ENCODE assay signal across 8 mouse cellular contexts in the genomic region with DNA sequence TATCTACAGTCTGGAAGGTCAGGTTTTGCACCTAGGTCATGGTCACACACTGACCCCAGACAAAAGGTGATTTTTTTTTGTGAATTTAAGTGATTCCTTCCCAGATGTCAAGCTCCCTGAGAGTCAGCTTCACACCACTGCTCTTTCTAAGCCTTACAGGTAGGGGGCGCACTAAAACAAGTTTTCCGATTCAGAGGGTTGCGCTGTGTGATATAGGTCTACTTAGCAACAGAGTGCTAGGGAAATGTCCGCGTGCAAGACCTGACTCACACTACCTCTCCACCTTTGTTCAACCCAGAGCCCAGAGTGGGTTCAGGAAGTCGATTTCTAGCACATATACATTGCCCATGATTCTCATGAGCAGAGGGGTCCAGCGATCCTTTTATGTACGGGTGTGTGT.
DNase-seq lines count a peak whose midpoint lies in the region; ATAC-seq and TF ChIP-seq lines count a peak whose summit lies in the region.

No protein-coding gene starts in this region.

- peak; percentile 75 to 93 for TF ChIP-seq CTCF in CH12.LX (conservative IDR thresholded peaks at IDR 0.05 in 1 of 2, IDR thresholded peaks at IDR 0.05 in 1 of 2; ENCODE audit: low read depth in 2 of 2, low read length in 2 of 2)

- peak; percentile 97 for TF ChIP-seq RAD21 in CH12.LX (IDR thresholded peaks at IDR 0.05; ENCODE audit: low read depth, low read length)

- H3K27me3 ChIP-seq in CH12.LX (replicated peaks): no peaks in the 10 kb centered on the region
- no peaks in the 10 kb centered on the region for H3K27me3 ChIP-seq in heart, embryonic 14.5 days (ENCODE audit: control insufficient read depth, insufficient read depth, low read length)

- no peaks in the 10 kb centered on the region for H3K36me3 ChIP-seq in CH12.LX (replicated peaks in 1 of 2; ENCODE audit: control insufficient read depth in 1 of 2, insufficient read depth in 1 of 2, low read length in 1 of 2)
- H3K36me3 ChIP-seq in heart, embryonic 14.5 days (ENCODE audit: control insufficient read depth, insufficient read depth, low read length): no peaks in the 10 kb centered on the region

- peak; percentile 79 for DNase-seq in CH12.LX (ENCODE audit: extremely low read depth)
- peak; percentile 53 for DNase-seq in NIH3T3 (ENCODE audit: low read depth)
- peak; percentile 40 to 64 for DNase-seq in cerebellum, postnatal 4 days (ENCODE audit: low spot score in 2 of 2)
- peak; percentile 54 to 71 for DNase-seq in layer of hippocampus, postnatal 10 days (ENCODE audit: low spot score in 2 of 2)
- DNase-seq in lung, postnatal 36 days: peak; percentile 57
- peak; percentile 52 for DNase-seq in right cerebral cortex, postnatal 25 days

- peak; percentile 31; the same call in 1 of the 2 replicates for ATAC-seq in heart, embryonic 14.5 days (ENCODE audit: insufficient number of reproducible peaks, insufficient read depth, low FRiP score, low read depth)
- no peak for ATAC-seq in activated CD4-positive, CD25-positive, alpha-beta regulatory T cell, adult 4 months

- WGBS in heart, embryonic 14.5 days: 9% methylated on average over 8 of the region's 8 CpGs

- H3K4me3 ChIP-seq in CH12.LX (replicated peaks in 1 of 3; ENCODE audit: low read depth in 2 of 3, low read length in 2 of 3, poor library complexity in 1 of 3): no peak overlapping the region
- H3K4me3 ChIP-seq in heart, embryonic 14.5 days (ENCODE audit: control insufficient read depth in 1 of 2, insufficient read depth in 1 of 2, low read depth in 1 of 2, low read length in 2 of 2): peak overlapping the region in 1 of 2 experiments; percentile 15; a peak in 1 of 4 replicates

- TF ChIP-seq POLR2A in CH12.LX (IDR thresholded peaks at IDR 0.05; ENCODE audit: low read depth, low read length): no peak

- H3K9me3 ChIP-seq in CH12.LX (replicated peaks; ENCODE audit: low read length): peaks cover 2% of the 10 kb centered on the region
- peaks cover 6% of the 10 kb centered on the region; the same call in 1 of the 2 replicates for H3K9me3 ChIP-seq in heart, embryonic 14.5 days (ENCODE audit: control insufficient read depth, low read length)

- no peak for TF ChIP-seq EP300 in CH12.LX (IDR thresholded peaks at IDR 0.05; ENCODE audit: low read length)

- H3K27ac ChIP-seq in CH12.LX (ENCODE audit: insufficient read depth, low read depth): no peak overlapping the region
- no peak overlapping the region for H3K27ac ChIP-seq in heart, embryonic 14.5 days (replicated peaks in 1 of 2; ENCODE audit: control insufficient read depth in 1 of 2, insufficient read depth in 1 of 2, low read depth in 2 of 2, low read length in 2 of 2)

- H3K4me2 ChIP-seq in CH12.LX (ENCODE audit: insufficient read depth, low read depth, poor library complexity, severe bottlenecking): peak overlapping the region; percentile 25; the same call in 1 of the 2 replicates
- H3K4me2 ChIP-seq in heart, embryonic 14.5 days (ENCODE audit: low read length): peak overlapping the region; percentile 53

- in situ Hi-C loops in CH12.LX (cut with MboI; ENCODE audit: low pct_ligation_motif_present, low pct_unique_long_range_greater_than_20kb, low sequenced_read_pairs): loop anchor here (5.0 kb wide), 1 partner anchor 257 kb away; a partner anchor contains a TSS

- no peak overlapping the region for H3K9ac ChIP-seq in CH12.LX (ENCODE audit: insufficient read depth, low read depth)
- H3K9ac ChIP-seq in heart, embryonic 14.5 days (ENCODE audit: low read length): no peak overlapping the region; the same call in 1 of the 2 replicates

- dilution Hi-C loops in CH12.LX (cut with MboI; ENCODE audit: extremely low pct_ligation_motif_present, extremely low pct_unique_long_range_greater_than_20kb, low sequenced_read_pairs): no loop called here

- no peaks in the 10 kb centered on the region for H3K79me2 ChIP-seq in CH12.LX (replicated peaks; ENCODE audit: control insufficient read depth, extremely low read depth, insufficient read depth, poor library complexity, severe bottlenecking)

- peaks cover 11 to 39% of the 10 kb centered on the region in 2 experiments for H3K4me1 ChIP-seq in CH12.LX (ENCODE audit: control insufficient read depth in 1 of 2, insufficient read depth in 2 of 2)
- H3K4me1 ChIP-seq in heart, embryonic 14.5 days (ENCODE audit: control insufficient read depth in 2 of 2, insufficient read depth in 2 of 2, low read length in 2 of 2): peaks cover 2 to 4% of the 10 kb centered on the region in 2 experiments; a peak in 2 of 4 replicates

TF ChIP-seq in CH12.LX, 34 proteins besides CTCF, POLR2A, EP300 and RAD21:
- TF ChIP-seq TBP (conservative IDR thresholded peaks at IDR 0.05; ENCODE audit: low read depth, low read length) (no peak), MAZ (IDR thresholded peaks at IDR 0.05; ENCODE audit: low read depth, low read length) (0 out of 2 replicates have a peak, but pooled peaks have one; percentile 23), IRF4 (IDR thresholded peaks at IDR 0.05; ENCODE audit: low read depth, low read length) (peak; percentile 54; the same call in 1 of the 2 replicates), POLR2AphosphoS2 (IDR thresholded peaks at IDR 0.05; ENCODE audit: low read depth, low read length) (no peak), CHD2 (IDR thresholded peaks at IDR 0.05; ENCODE audit: low read length) (no peak), MEF2A (IDR thresholded peaks at IDR 0.05; ENCODE audit: borderline replicate concordance, low read depth, low read length) (peak; percentile 40; the same call in 1 of the 2 replicates), CHD1 (IDR thresholded peaks at IDR 0.05; ENCODE audit: low read depth, low read length) (no peak), NRF1 (IDR thresholded peaks at IDR 0.05; ENCODE audit: low read depth, low read length) (no peak), MYC (IDR thresholded peaks at IDR 0.05; ENCODE audit: low read depth, low read length) (0 out of 2 replicates have a peak, but pooled peaks have one; percentile 47), KAT2A (IDR thresholded peaks at IDR 0.05; ENCODE audit: insufficient replicate concordance, low read length) (no peak), SIN3A (IDR thresholded peaks at IDR 0.05; ENCODE audit: low read length) (0 out of 2 replicates have a peak, but pooled peaks have one; percentile 32), NELFE (IDR thresholded peaks at IDR 0.05; ENCODE audit: low read depth, low read length) (peak; percentile 38; the same call in 1 of the 2 replicates), RCOR1 (conservative IDR thresholded peaks at IDR 0.05; ENCODE audit: low read depth, low read length) (no peak), ZC3H11A (IDR thresholded peaks at IDR 0.05; ENCODE audit: low read depth, low read length) (peak; percentile 81), BHLHE40 (IDR thresholded peaks at IDR 0.05; ENCODE audit: low read depth, low read length) (peak; percentile 63), ELF1 (IDR thresholded peaks at IDR 0.05; ENCODE audit: low read depth, low read length) (no peak; the same call in 1 of the 2 replicates), TCF12 (IDR thresholded peaks at IDR 0.05; ENCODE audit: low read depth, low read length) (0 out of 2 replicates have a peak, but pooled peaks have one; percentile 43), HCFC1 (IDR thresholded peaks at IDR 0.05; ENCODE audit: low read depth, low read length) (no peak), JUND (conservative IDR thresholded peaks at IDR 0.05; ENCODE audit: low read depth, low read length) (no peak; the same call in 1 of the 2 replicates), USF1 (IDR thresholded peaks at IDR 0.05; ENCODE audit: low read depth, low read length) (no peak), MAFK (IDR thresholded peaks at IDR 0.05; ENCODE audit: insufficient replicate concordance, low read length) (no peak), SMC3 (IDR thresholded peaks at IDR 0.05; ENCODE audit: low read depth, low read length) (peak; percentile 94)
